Mouse (Mus musculus): ENCODE data around the gene Pea15a.

DNA sequence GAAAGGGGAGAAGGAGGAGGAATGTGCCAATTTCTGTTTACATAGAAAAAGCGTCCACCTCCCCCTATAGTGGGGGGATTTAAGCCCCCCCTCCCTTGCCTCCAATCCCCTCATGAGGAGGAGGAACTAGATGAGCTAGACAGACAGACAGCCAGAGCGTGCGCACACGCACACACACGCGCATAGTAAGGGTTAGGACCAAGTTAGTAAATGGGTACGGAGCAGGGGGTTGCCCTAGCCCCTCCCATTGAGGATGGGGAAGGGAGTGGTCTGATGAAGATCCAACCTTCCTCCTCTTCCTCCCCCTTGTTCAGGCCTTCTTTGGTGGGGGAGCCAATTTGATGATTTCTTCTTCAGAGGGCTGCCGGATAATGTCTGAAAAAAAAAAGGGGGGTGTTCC, 8.3 kb downstream of the Pea15a start:
- no peak for TF ChIP-seq CTCF (IDR thresholded peaks at IDR 0.05; ENCODE audit: control insufficient read depth, insufficient read depth, insufficient read length)
- no peak for TF ChIP-seq MAX (IDR thresholded peaks at IDR 0.05)
- TF ChIP-seq USF1 (IDR thresholded peaks at IDR 0.05; ENCODE audit: low read depth): no peak
- no peak for TF ChIP-seq CEBPB (IDR thresholded peaks at IDR 0.05; ENCODE audit: low read depth)
- no peak for TF ChIP-seq MYOD1 (IDR thresholded peaks at IDR 0.05; ENCODE audit: control insufficient read depth, insufficient read length, low read depth)
- no peak for TF ChIP-seq MYOG (IDR thresholded peaks at IDR 0.05; ENCODE audit: control insufficient read depth, extremely low read depth, insufficient read length)
- no peak for TF ChIP-seq FOSL1 (IDR thresholded peaks at IDR 0.05; ENCODE audit: insufficient read depth, low read length, poor library complexity, severe bottlenecking)

Data from C2C12 (cell line).